ENCODE assay signal across 11 mouse cellular contexts in the genomic region with DNA sequence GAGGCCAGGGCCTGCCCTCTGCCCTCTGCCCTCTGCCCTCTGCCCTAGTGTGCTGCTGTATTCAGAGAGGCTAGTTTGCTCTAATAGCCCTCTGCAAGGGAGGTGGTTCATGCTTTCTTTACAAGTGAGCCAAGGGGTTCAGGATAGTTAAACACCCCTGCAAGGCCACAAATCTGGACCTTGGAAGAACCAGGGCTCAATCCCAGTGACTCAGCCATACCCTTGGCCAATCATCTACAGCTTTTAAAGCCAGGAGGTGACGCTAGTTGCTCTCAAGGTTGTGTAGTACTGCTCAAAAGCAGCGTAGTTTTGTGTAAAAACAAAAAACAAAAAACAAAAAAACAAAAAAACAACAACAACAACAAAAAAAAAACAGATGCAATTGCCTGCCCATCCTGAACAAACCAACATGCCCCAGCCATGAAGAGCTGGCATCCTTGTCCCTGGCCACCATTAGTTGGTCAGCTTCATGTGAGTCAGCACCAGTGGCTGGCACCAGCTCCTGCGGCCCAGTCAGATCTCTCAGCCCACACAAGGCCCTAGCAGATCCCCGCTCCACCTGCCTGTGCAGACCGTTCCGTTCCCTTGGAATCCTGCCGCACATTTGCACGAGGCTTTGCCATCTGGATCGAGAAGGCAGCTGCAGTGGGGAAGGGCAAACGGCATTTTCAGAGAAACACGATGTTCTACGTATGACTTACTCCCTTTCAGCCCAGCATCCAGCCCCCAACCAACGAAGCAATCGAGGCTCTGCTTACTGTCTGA.
A peak's percentile ranks its signal among the peaks of the same experiment; 100 is the strongest.
DNase-seq lines count a peak whose midpoint lies in the region; ATAC-seq and TF ChIP-seq lines count a peak whose summit lies in the region.
"Had no signal": no experiment of that assay in that cellular context is flagged by ENCODE, and none has a peak within 500 bp of the region (broad histone marks: within the 10 kb centered on the region; RNA-seq: fewer than 3 reads in every experiment).

No protein-coding gene starts in this region.

- peak; percentile 59 to 60 for DNase-seq in cerebellum, postnatal 10 days
- no peak for DNase-seq in cerebellum, adult 18-20 months
- DNase-seq in NIH3T3 (ENCODE audit: low read depth) (peak; percentile 32), MN1 (ENCODE audit: low spot score) (no peak)
- DNase-seq in gastrocnemius, adult 2 months: peak; percentile 61
- DNase-seq in left cerebral cortex, postnatal 10 days (ENCODE audit: extremely low spot score in 1 of 2, low spot score in 2 of 2): peak; percentile 48 to 52
- DNase-seq in ovary, postnatal 36 days (ENCODE audit: low spot score): no peak

- no peak overlapping the region for H3K4me3 ChIP-seq in gastrocnemius, adult 2 months
- H3K4me3 ChIP-seq: hindbrain, embryonic 12.5 days had no signal

- H3K27ac ChIP-seq in gastrocnemius, adult 2 months: no peak overlapping the region
- H3K27ac ChIP-seq: hindbrain, embryonic 12.5 days; liver, embryonic 14.5 days had no signal

- no peak for TF ChIP-seq CTCF in gastrocnemius, adult 2 months (IDR thresholded peaks at IDR 0.05)

- intact Hi-C loops in gastrocnemius, adult 2 months (cut with DNase I): no loop called here
- intact Hi-C loops in left cerebral cortex, postnatal 10 days (cut with DNase I): no loop called here

- ATAC-seq in megakaryocyte, adult 5-6 weeks (ENCODE audit: poor library complexity, severe bottlenecking): no peak
- ATAC-seq: midbrain, embryonic 16.5 days had no signal

Comparison
In these comparisons a context has a peak if more than half of its experiments do, and no peak if none do; other contexts are left out.
1. DNase-seq: peak in cerebellum, postnatal 10 days (2 of 2), NIH3T3 (single experiment), gastrocnemius, adult 2 months (single experiment) and left cerebral cortex, postnatal 10 days (2 of 2); none in cerebellum, adult 18-20 months (0 of 2), MN1 (single experiment) and ovary, postnatal 36 days (single experiment).